Mouse (Mus musculus) heart, adult 9 months (tissue): Measurements from ENCODE around the gene Cfap45.
A peak's percentile ranks its signal among the peaks of the same experiment; 100 is the strongest.

Source experiments
- DNase-seq, 2 experiments: peaks; one replicate each; pipeline ENCODE4 v3.0.0; 2022; ENCODE audit warnings: low spot score in 2 of 2

The Cfap45 gene

DNA sequence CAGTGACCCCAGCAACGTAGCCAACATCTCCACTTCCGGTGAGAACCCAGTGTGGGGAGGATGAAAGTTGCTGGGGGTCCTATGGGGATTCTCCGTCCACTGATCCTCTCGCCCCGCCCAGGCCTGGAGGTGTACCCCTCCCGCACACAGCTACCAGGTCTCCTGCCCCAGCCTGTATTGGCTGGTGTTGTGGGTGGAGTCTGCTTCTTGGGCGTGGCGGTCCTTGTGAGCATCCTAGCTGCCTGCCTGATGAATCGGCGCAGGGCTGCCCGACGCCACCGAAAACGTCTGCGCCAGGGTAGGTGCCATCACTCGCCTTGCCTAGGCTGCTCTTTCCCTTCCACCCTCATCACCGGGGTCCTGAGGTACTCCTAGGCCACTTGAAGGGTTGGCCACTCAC lies 24.6 kb upstream of the Cfap45 start:
- no peak for DNase-seq

- DNase-seq, result no peak
These were observed 23.2 kb upstream of the Cfap45 start for GRCm38 (mm10) chr1:172497428-172497827.

DNA sequence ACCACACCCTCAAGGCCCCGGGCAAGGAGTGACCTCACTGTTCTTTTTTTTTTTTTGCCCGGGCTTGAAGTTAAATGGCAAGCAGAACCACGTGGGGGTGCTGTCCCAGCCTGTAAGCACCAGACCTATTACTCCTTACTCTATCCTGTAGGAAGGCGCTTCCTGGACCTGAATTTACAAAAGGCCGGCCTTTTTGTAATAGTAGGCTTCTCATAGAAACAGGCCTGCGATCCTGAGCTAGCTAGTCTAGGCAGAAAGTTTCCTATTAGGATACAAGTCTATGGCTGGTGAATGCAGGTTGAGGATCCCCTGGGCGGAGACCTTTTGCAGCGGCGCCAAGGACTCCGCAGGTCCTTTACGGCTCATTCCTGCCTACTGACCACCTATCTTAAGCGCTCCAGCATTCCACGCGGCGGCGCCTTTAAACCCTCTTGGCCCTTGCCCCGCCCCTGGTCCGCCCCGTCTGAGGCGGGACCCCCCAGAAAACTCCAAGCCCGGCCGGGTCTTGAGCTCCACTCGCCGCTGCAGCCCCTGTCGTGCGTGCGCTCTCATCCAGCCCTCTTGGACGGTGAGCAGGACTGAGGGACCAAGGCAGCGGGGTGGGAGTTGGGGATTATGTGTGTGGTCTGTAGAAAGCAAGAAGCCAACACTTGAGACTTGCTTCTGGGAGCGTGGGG lies 20.7 kb upstream of the Cfap45 start, which contains the start of gene Tagln2:
TSS of gene Tagln2 (plus strand) at position 283 of the 677 bp plus-strand sequence.
- peak; percentile 93 to 94 for DNase-seq

- DNase-seq, result peak; percentile 72 to 74
These were observed 19.9 kb upstream of the Cfap45 start for GRCm38 (mm10) chr1:172500451-172501370.

DNA sequence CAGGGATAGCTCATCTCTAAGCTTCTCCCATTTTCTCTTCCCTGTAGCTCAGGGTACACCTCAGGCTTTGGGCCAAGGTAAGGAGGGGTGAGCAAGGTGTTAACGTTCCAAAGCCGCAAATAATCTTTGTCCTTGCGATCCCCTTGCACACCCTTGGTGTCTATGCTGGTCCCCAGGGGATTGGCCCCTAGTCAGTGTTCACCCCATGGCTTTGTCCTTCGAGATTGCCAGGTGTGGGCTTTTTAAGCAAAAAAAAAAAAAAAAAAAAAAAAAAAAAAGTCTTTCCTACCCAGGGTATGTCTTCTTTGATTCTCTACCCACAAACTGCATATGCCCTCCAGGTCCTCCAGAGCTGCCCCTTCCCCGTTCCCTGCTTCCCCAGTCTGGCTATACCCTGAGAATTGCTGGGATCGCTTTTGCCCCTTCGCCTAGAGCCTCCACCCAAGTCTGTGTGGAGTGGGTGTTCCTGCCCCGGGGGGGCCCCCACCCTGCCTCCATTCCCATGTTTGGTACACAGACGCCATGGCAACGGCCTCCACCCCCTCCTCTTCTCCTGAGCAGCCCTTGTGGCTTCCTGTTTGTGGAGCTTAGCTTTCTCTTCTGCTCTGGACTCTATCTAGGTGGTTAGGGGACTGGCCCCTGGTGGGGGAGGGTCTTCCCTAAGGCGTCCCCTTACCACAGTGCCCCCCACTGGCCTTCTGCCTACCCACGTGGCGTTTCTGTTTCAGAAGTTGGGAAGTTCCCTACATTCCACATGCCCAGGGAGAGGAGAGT lies 19.0 kb upstream of the Cfap45 start:
- peak; percentile 86 to 87 for DNase-seq

GRCm38 (mm10) chr1:172502145-172503110 lies 18.2 kb upstream of the Cfap45 start:
- DNase-seq, result peak; percentile 53 to 55

- peak; percentile 58 to 64 for DNase-seq
These were observed 17.2 kb upstream of the Cfap45 start for GRCm38 (mm10) chr1:172503111-172503997.

DNA sequence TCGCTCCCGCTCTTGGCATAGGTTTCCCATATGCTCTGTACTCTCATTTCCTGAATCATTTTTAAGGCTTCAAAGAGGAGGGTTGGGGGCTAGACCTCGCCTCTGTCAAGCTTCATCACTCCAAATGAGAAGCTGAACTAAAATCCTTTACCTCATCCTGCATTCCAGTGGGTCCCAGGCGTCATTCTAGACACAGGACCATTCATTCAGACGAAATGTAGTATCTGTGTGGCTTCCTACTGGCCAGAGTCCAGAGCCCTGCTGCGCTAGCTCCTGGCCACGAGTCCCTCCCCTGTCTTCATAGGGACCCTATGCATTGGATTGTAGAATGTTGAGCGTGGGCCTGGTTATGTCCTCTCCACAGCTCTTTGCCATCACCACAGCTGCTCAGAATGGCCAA lies 15.8 kb upstream of the Cfap45 start:
- DNase-seq, result no peak

GRCm38 (mm10) chr1:172507001-172507400 lies 13.6 kb upstream of the Cfap45 start:
- DNase-seq, result peak; percentile 46 to 49

DNA sequence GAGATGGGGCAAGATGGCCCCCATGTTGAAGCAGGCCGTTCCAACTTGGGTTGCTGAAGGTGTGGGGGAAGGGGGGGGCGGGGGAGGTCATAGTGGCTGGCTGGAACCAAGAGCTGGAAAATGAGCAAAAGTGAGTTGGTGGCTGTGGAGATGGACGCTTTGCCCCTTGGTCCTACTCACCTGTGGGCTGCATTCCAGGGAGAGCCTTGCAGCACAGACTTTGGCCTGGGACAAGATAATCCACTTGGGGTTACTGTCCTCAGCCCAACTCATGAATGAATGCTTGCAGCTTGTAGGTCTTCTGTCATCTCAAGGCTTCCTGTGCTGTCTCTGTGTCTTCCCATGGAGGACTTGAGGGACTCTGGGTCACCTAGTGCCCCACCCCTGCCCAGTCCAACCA lies 12.9 kb upstream of the Cfap45 start:
- no peak for DNase-seq

- DNase-seq, result no peak
These were observed 12.4 kb upstream of the Cfap45 start for GRCm38 (mm10) chr1:172508172-172508571.

- no peak for DNase-seq
These were observed 11.4 kb upstream of the Cfap45 start for GRCm38 (mm10) chr1:172509235-172509634.

DNA sequence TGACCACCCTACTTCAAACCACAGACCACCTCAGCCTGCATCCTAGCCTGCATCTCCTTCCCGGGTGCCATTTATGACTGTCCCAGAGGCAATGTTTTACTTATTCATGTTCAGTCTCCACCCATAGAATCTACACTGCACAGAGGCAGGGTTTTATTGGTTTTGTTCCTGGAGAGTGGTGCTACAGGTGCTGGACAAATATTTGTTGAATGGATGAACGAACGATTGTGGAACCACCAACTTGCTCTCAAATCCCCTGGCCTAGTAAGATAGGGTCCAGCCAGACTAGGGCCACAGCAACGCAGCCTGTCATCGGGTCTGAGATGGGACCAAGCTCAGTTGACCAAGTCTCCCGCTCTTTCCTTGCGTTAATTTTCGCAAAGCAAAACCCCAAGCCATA lies 10.6 kb upstream of the Cfap45 start:
- no peak for DNase-seq

GRCm38 (mm10) chr1:172510421-172510972 lies 10.1 kb upstream of the Cfap45 start:
- no peak for DNase-seq

DNA sequence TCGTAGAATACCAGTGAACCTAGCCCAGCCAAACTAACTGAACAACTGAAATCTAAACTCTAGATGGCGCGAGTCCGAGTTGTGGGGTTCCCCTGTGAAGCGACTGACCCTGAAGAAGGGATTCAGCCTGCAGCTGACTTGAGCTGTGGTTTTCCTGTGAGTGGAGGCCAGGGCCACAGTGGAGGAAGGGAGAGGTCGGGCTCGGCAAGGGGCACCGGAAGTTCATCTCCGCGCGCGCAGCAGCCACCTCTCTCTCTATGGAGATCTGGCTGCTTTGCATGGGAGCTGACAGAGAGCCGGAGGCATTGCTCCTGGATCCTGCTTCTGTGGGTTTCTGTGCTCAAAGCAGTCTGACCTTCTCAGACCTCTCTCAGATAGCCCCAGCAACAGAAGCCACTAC lies 7.6 kb upstream of the Cfap45 start:
- peak; percentile 83 to 89 for DNase-seq

DNA sequence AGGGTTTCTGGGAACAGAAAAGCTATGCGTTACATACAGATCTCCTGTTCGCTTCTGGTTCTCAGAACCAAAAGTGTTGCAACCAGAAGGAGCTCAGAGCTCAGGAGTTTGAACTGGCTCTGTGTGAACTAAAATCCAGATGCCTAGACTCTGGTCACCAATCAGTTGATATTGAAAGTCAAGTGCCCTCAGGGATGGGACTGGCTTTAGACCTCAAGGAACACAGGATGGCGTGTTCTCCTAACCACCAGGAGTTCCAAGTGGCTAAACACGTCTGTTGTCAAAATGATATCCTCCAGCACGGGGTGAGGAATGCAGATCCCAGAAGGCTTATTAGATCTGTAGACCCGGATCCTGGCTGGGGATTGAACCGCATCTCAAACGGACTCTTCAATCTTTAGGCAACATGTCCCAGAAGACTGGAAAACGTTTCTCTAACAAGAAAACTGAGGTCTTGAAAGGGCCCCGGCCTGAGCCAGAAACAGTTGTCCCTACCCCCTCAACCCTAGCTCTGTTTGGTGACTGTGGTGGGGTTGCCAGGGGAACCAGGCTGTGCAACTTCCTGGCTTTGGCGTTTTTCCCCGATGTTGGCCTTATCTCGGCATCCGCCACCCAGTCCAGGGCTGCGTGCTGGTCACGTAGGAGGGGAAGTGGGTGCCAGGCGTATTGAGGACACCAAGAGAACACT lies 6.9 kb upstream of the Cfap45 start:
- DNase-seq, result peak; percentile 89 to 91

GRCm38 (mm10) chr1:172514213-172514529 lies 6.4 kb upstream of the Cfap45 start:
- no peak for DNase-seq

DNA sequence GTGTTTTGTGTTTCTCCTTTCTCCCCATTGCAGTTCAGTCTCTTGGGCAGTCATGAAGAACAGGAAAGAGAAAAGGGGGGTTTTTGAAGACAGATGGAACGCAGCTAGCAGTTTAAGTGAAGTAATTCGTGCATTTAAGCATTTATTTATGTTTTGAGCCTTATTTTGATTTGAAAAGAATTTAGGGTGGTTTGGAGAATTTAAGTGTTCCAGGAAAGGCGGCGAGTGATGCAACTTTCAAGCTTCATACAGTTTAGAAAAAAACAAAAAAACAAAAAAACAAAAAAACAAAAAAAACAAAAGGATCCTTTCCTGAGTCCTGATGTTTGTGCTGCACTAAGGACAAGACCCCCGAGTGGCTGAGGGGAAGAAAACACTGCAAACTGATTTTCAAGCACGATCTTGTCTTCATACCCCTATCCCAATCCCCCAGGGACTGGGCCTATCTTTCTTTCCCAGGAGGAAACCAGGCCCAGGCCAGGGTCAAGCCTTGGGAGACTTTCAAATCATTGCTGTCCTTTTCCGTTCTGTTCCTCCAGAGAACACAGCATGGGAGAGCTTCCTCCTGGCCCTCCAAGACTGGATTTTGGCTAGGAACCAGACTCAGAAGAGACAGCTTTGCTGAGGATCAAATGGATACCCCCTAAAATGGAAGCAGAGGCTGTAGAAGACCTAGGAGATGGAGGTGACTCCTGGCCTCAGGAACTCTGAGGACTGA lies 5.9 kb upstream of the Cfap45 start:
- peak; percentile 59 to 67 for DNase-seq
